Mouse (Mus musculus) neural tube, embryonic 11.5 days (tissue): ENCODE results near the gene Tprgl. TPM values are rescaled to one million over a fixed set of nuclear protein-coding genes. Genes with fewer than 3 reads are reported as not detected.

Source experiments
- ATAC-seq: fragments of 200-750 bp; cut with Nextera tagmentation; 2 replicates; pipeline ENCODE4 v1.8.0; 2017; ENCODE audit warnings: moderate number of reproducible peaks, mild to moderate bottlenecking, moderate TSS enrichment, moderate library complexity; ENCODE audit not compliant: insufficient read depth, low FRiP score, low TSS enrichment
- DNase-seq: peaks from one replicate; pipeline ENCODE4 v3.0.0-alpha.2; 2015; ENCODE audit warnings: low spot score
- H3K27ac ChIP-seq: fragments of 300-500 bp; sonication (generic); 2 replicates; pipeline ENCODE4 v1.5.1; 2014; ENCODE audit warnings: low read depth, mild to moderate bottlenecking, low read length
- H3K27me3 ChIP-seq: fragments of 300-500 bp; sonication (generic); 2 replicates; pipeline ENCODE4 v1.6.1; 2014; ENCODE audit warnings: mild to moderate bottlenecking, low read length, mixed read lengths; ENCODE audit not compliant: control insufficient read depth, insufficient read depth
- H3K36me3 ChIP-seq: fragments of 300-500 bp; sonication (generic); 2 replicates; pipeline ENCODE4 v1.6.1; 2014; ENCODE audit warnings: mild to moderate bottlenecking, low read length, moderate library complexity, mixed read lengths; ENCODE audit not compliant: control insufficient read depth, insufficient read depth
- H3K4me1 ChIP-seq: fragments of 300-500 bp; sonication (generic); 2 replicates; pipeline ENCODE4 v1.6.1; 2014; ENCODE audit warnings: low read length, mixed read lengths; ENCODE audit not compliant: control insufficient read depth, insufficient read depth
- H3K4me2 ChIP-seq: fragments of 300-500 bp; sonication (generic); 2 replicates; pipeline ENCODE4 v1.6.1; 2014; ENCODE audit warnings: low read depth, mild to moderate bottlenecking, moderate library complexity
- H3K4me3 ChIP-seq: fragments of 300-500 bp; sonication (generic); 2 replicates; pipeline ENCODE4 v1.5.1; 2014; ENCODE audit warnings: low read depth, low read length
- H3K9ac ChIP-seq: fragments of 300-500 bp; sonication (generic); 2 replicates; pipeline ENCODE4 v1.6.1; 2014; ENCODE audit warnings: mild to moderate bottlenecking, low read length
- H3K9me3 ChIP-seq: fragments of 300-500 bp; sonication (generic); 2 replicates; pipeline ENCODE4 v1.6.1; 2016; ENCODE audit warnings: low read length; ENCODE audit not compliant: control insufficient read depth
- WGBS: fragments of 180-500 bp; shearing (Covaris S2); extraction: QIAGEN DNeasy Blood & Tissue Kit; methylation state at CpG from one replicate; pipeline ENCODE4 v1.1.7; 2014; 5-methylcytosine and 5-hydroxymethylcytosine counted together
- polyA plus RNA-seq: library from polyadenylated mRNA; unstranded; fragments of >200 nt; fragmentation: Nextera tagmentation; extraction: Ambion mirVana; gene quantifications from 2 replicates; pipeline ENCODE4 v1.2.1, GENCODE M21; 2014

Tprgl gene
- polyA plus RNA-seq, 1 experiment from 2014 or later: 153 TPM

GRCm38 (mm10) chr4:154171151-154171930 is 10.9 kb upstream of the Tprgl start:
- peak; percentile 66 for DNase-seq

GRCm38 (mm10) chr4:154170506-154171150 is 10.2 kb upstream of the Tprgl start, which contains the start of gene Megf6:
Gene Megf6 (plus strand): TSS chr4:154170730.
- peak within 1 kb of the TSS; percentile 64 for H3K9ac ChIP-seq
- H3K4me2 ChIP-seq: peak within 1 kb of the TSS; percentile 100
- no peaks in the 10 kb centered on the region for H3K9me3 ChIP-seq
- 0% methylated on average over 51 of the region's 61 CpGs for WGBS
- peak within 1 kb of the TSS; percentile 59 for H3K4me3 ChIP-seq
- DNase-seq (peak; percentile 88), ATAC-seq (peak; percentile 76)
- H3K27ac ChIP-seq: no peak within 1 kb of the TSS
- H3K36me3 ChIP-seq: no peaks in the 10 kb centered on the region
- H3K27me3 ChIP-seq: peaks cover 15% of the 10 kb centered on the region
- peaks cover 24% of the 10 kb centered on the region for H3K4me1 ChIP-seq

More at GRCm38 (mm10) chr4:154171151-154171930, 10.9 kb upstream of the Tprgl start:
- Histone ChIP-seq H3K9me3 (no peaks in the 10 kb centered on the region), H3K4me2 (peak overlapping the region; percentile 100), H3K36me3 (no peaks in the 10 kb centered on the region), H3K4me3 (peak overlapping the region; percentile 59), H3K4me1 (peaks cover 24% of the 10 kb centered on the region), H3K27me3 (peaks cover 15% of the 10 kb centered on the region), H3K27ac (no peak overlapping the region), H3K9ac (peak overlapping the region; percentile 64)
- ATAC-seq: peak; percentile 43; the same call in 1 of the 2 replicates
- WGBS: under 1% methylated on average over 37 of the region's 37 CpGs

- Histone ChIP-seq H3K4me3 (peak overlapping the region; percentile 59), H3K27me3 (peaks cover 15% of the 10 kb centered on the region), H3K27ac (no peak overlapping the region), H3K36me3 (no peaks in the 10 kb centered on the region), H3K9ac (no peak overlapping the region; the same call in 1 of the 2 replicates), H3K4me2 (peak overlapping the region; percentile 100), H3K4me1 (peaks cover 24% of the 10 kb centered on the region), H3K9me3 (no peaks in the 10 kb centered on the region)
- 0% methylated on average over 15 of the region's 15 CpGs for WGBS
- DNase-seq (no peak), ATAC-seq (peak; percentile 17; the same call in 1 of the 2 replicates)
Observed at GRCm38 (mm10) chr4:154170021-154170420, 9.6 kb upstream of the Tprgl start.

GRCm38 (mm10) chr4:154167053-154167452 is 6.6 kb upstream of the Tprgl start:
- H3K27me3 ChIP-seq: peaks cover 15% of the 10 kb centered on the region
- WGBS: 26% methylated on average over 5 of the region's 5 CpGs
- no peaks in the 10 kb centered on the region for H3K9me3 ChIP-seq
- H3K4me2 ChIP-seq: no peak overlapping the region
- no peak overlapping the region for H3K27ac ChIP-seq
- DNase-seq: peak; percentile 69
- H3K4me3 ChIP-seq: no peak overlapping the region
- H3K36me3 ChIP-seq: no peaks in the 10 kb centered on the region
- no peak for ATAC-seq
- no peak overlapping the region for H3K9ac ChIP-seq
- H3K4me1 ChIP-seq: peaks cover 17% of the 10 kb centered on the region

GRCm38 (mm10) chr4:154163296-154163695 is 2.8 kb upstream of the Tprgl start:
- no peak overlapping the region for H3K4me2 ChIP-seq
- H3K9me3 ChIP-seq: no peaks in the 10 kb centered on the region
- ATAC-seq: no peak
- H3K4me3 ChIP-seq: no peak overlapping the region
- peaks cover 13% of the 10 kb centered on the region for H3K4me1 ChIP-seq
- peak; percentile 77 for DNase-seq
- 16% methylated on average over 7 of the region's 7 CpGs for WGBS
- H3K27me3 ChIP-seq: no peaks in the 10 kb centered on the region
- H3K27ac ChIP-seq: no peak overlapping the region
- H3K36me3 ChIP-seq: no peaks in the 10 kb centered on the region
- H3K9ac ChIP-seq: no peak overlapping the region

- 3% methylated on average over 43 of the region's 47 CpGs for WGBS
- H3K4me1 ChIP-seq: peaks cover 13% of the 10 kb centered on the region
- no peaks in the 10 kb centered on the region for H3K9me3 ChIP-seq
- ATAC-seq: peak; percentile 54
- H3K4me2 ChIP-seq: peak overlapping the region; percentile 64
- peaks cover 9% of the 10 kb centered on the region for H3K36me3 ChIP-seq
- no peaks in the 10 kb centered on the region for H3K27me3 ChIP-seq
- H3K9ac ChIP-seq: peak overlapping the region; percentile 63
- peak overlapping the region; percentile 93 for H3K4me3 ChIP-seq
- DNase-seq: peak; percentile 30
- H3K27ac ChIP-seq: 0 out of 2 replicates have a peak overlapping the region, but pooled peaks have one; percentile 39
Observed at GRCm38 (mm10) chr4:154159961-154160537, 417 bp downstream of the Tprgl start.

- H3K4me3 ChIP-seq: no peak overlapping the region
- H3K9ac ChIP-seq: no peak overlapping the region
- H3K36me3 ChIP-seq: peaks cover 12% of the 10 kb centered on the region
- H3K27ac ChIP-seq: no peak overlapping the region
- ATAC-seq (no peak), DNase-seq (peak; percentile 82)
- H3K27me3 ChIP-seq: no peaks in the 10 kb centered on the region
- H3K4me1 ChIP-seq: peaks cover 13% of the 10 kb centered on the region
- H3K4me2 ChIP-seq: no peak overlapping the region
- 20% methylated on average over 6 of the region's 6 CpGs for WGBS
- no peaks in the 10 kb centered on the region for H3K9me3 ChIP-seq
Observed at GRCm38 (mm10) chr4:154159002-154159401, 1.5 kb downstream of the Tprgl start.

- H3K27ac ChIP-seq: no peak overlapping the region
- H3K4me2 ChIP-seq: no peak overlapping the region
- no peaks in the 10 kb centered on the region for H3K27me3 ChIP-seq
- peaks cover 13% of the 10 kb centered on the region for H3K4me1 ChIP-seq
- H3K9me3 ChIP-seq: no peaks in the 10 kb centered on the region
- H3K4me3 ChIP-seq: no peak overlapping the region
- ATAC-seq: no peak
- H3K9ac ChIP-seq: no peak overlapping the region
- H3K36me3 ChIP-seq: peaks cover 14% of the 10 kb centered on the region
- 92% methylated on average over 14 of the region's 14 CpGs for WGBS
- no peak for DNase-seq
Observed at GRCm38 (mm10) chr4:154157970-154158662, 2.4 kb downstream of the Tprgl start.
